Mouse (Mus musculus): Measurements from ENCODE around the gene Gemin5. TPM values are rescaled to one million over a fixed set of nuclear protein-coding genes. Genes with fewer than 3 reads are reported as not detected.

The Gemin5 gene
- polyA plus RNA-seq, 1 experiment, result 18.7 TPM

DNA sequence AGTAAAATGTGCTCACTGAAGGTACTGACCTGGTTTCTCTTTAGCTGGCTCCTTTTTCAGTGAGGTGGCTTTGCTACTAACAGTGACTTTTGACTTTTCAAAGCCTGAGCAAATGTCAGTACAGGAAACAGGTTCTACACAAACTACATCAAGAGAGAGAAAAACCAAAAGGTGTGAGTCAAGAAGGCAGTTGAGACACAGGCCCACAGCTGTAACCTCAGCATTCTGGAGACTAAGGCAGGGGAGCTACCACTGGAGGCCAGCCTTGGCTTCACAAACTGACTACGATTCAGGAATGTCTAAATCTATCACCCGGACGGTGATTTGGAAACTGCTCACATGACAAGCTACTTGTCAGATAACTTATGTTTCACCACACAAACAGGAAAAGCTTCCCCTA lies 28.9 kb downstream of the Gemin5 start:
- TF ChIP-seq REST (IDR thresholded peaks at IDR 0.05; ENCODE audit: insufficient read depth, insufficient read length) (no peak), E2F4 (IDR thresholded peaks at IDR 0.05; ENCODE audit: insufficient read depth) (no peak), POLR2AphosphoS2 (IDR thresholded peaks at IDR 0.05; ENCODE audit: insufficient read length, low read depth) (no peak), USF1 (IDR thresholded peaks at IDR 0.05; ENCODE audit: low read depth) (no peak), SRF (IDR thresholded peaks at IDR 0.05; ENCODE audit: control insufficient read depth, insufficient read length, low read depth) (no peak), CEBPB (IDR thresholded peaks at IDR 0.05; ENCODE audit: insufficient read depth, poor library complexity, severe bottlenecking) (no peak), TCF12 (IDR thresholded peaks at IDR 0.05; ENCODE audit: insufficient read depth, poor library complexity, severe bottlenecking) (no peak), POLR2A (IDR thresholded peaks at IDR 0.05; ENCODE audit: insufficient read length, low read depth) (no peak), MYOD1 (IDR thresholded peaks at IDR 0.05; ENCODE audit: control insufficient read depth in 1 of 3, insufficient read length in 2 of 3, low read depth in 2 of 3) (no peak), MAX (IDR thresholded peaks at IDR 0.05; ENCODE audit: low read depth) (no peak), MYOG (IDR thresholded peaks at IDR 0.05; ENCODE audit: control insufficient read depth in 1 of 3, insufficient read depth in 1 of 3, insufficient read length in 2 of 3, low read depth in 2 of 3) (no peak), TCF3 (IDR thresholded peaks at IDR 0.05; ENCODE audit: insufficient read length, low read depth) (no peak)
- H3K27me3 ChIP-seq (ENCODE audit: control insufficient read depth, insufficient read depth, insufficient read length), result no peaks in the 10 kb centered on the region
- H3K79me2 ChIP-seq (ENCODE audit: control insufficient read depth, insufficient read depth), result no peaks in the 10 kb centered on the region
- H3ac ChIP-seq (ENCODE audit: control insufficient read depth, insufficient read length), result no peak overlapping the region
- no peak overlapping the region for H3K4me3 ChIP-seq
- H3K36me3 ChIP-seq (ENCODE audit: control insufficient read depth, insufficient read depth), result peaks cover 47% of the 10 kb centered on the region
- no peak overlapping the region for H3K4me2 ChIP-seq (ENCODE audit: low read depth)

- H3K27me3 ChIP-seq (ENCODE audit: control insufficient read depth, insufficient read depth, insufficient read length), result no peaks in the 10 kb centered on the region
- no peak overlapping the region for H3K4me2 ChIP-seq (ENCODE audit: low read depth)
- peaks cover 47% of the 10 kb centered on the region for H3K36me3 ChIP-seq (ENCODE audit: control insufficient read depth, insufficient read depth)
- no peak overlapping the region for H3K4me3 ChIP-seq
- H3ac ChIP-seq (ENCODE audit: control insufficient read depth, insufficient read length), result no peak overlapping the region
- TF ChIP-seq REST (IDR thresholded peaks at IDR 0.05; ENCODE audit: insufficient read depth, insufficient read length), result no peak
- TF ChIP-seq MAX (IDR thresholded peaks at IDR 0.05; ENCODE audit: low read depth), result no peak
- no peak for TF ChIP-seq SRF (IDR thresholded peaks at IDR 0.05; ENCODE audit: control insufficient read depth, insufficient read length, low read depth)
- TF ChIP-seq USF1 (IDR thresholded peaks at IDR 0.05; ENCODE audit: low read depth), result no peak
- TF ChIP-seq MYOG (IDR thresholded peaks at IDR 0.05; ENCODE audit: control insufficient read depth in 1 of 3, insufficient read depth in 1 of 3, insufficient read length in 2 of 3, low read depth in 2 of 3), result no peak
- no peak for TF ChIP-seq TCF3 (IDR thresholded peaks at IDR 0.05; ENCODE audit: insufficient read length, low read depth)
- no peak for TF ChIP-seq TCF12 (IDR thresholded peaks at IDR 0.05; ENCODE audit: insufficient read depth, poor library complexity, severe bottlenecking)
- TF ChIP-seq CEBPB (IDR thresholded peaks at IDR 0.05; ENCODE audit: insufficient read depth, poor library complexity, severe bottlenecking), result no peak
- no peak for TF ChIP-seq POLR2A (IDR thresholded peaks at IDR 0.05; ENCODE audit: insufficient read length, low read depth)
- TF ChIP-seq POLR2AphosphoS2 (IDR thresholded peaks at IDR 0.05; ENCODE audit: insufficient read length, low read depth), result no peak
- no peak for TF ChIP-seq MYOD1 (IDR thresholded peaks at IDR 0.05; ENCODE audit: control insufficient read depth in 1 of 3, insufficient read length in 2 of 3, low read depth in 2 of 3)
- no peak for TF ChIP-seq E2F4 (IDR thresholded peaks at IDR 0.05; ENCODE audit: insufficient read depth)
- no peaks in the 10 kb centered on the region for H3K79me2 ChIP-seq (ENCODE audit: control insufficient read depth, insufficient read depth)
Observed at GRCm38 (mm10) chr11:58138821-58139220, 29.5 kb downstream of the Gemin5 start.

- no peak overlapping the region for H3ac ChIP-seq (ENCODE audit: control insufficient read depth, insufficient read length)
- TF ChIP-seq POLR2AphosphoS2 (IDR thresholded peaks at IDR 0.05; ENCODE audit: insufficient read length, low read depth) (no peak), MYOD1 (IDR thresholded peaks at IDR 0.05; ENCODE audit: control insufficient read depth in 1 of 3, insufficient read length in 2 of 3, low read depth in 2 of 3) (no peak), TCF12 (IDR thresholded peaks at IDR 0.05; ENCODE audit: insufficient read depth, poor library complexity, severe bottlenecking) (no peak), POLR2A (IDR thresholded peaks at IDR 0.05; ENCODE audit: insufficient read length, low read depth) (no peak), MAX (IDR thresholded peaks at IDR 0.05; ENCODE audit: low read depth) (no peak), CEBPB (IDR thresholded peaks at IDR 0.05; ENCODE audit: insufficient read depth, poor library complexity, severe bottlenecking) (no peak), TCF3 (IDR thresholded peaks at IDR 0.05; ENCODE audit: insufficient read length, low read depth) (no peak), REST (IDR thresholded peaks at IDR 0.05; ENCODE audit: insufficient read depth, insufficient read length) (no peak), MYOG (IDR thresholded peaks at IDR 0.05; ENCODE audit: control insufficient read depth in 1 of 3, insufficient read depth in 1 of 3, insufficient read length in 2 of 3, low read depth in 2 of 3) (no peak), SRF (IDR thresholded peaks at IDR 0.05; ENCODE audit: control insufficient read depth, insufficient read length, low read depth) (no peak), E2F4 (IDR thresholded peaks at IDR 0.05; ENCODE audit: insufficient read depth) (no peak), USF1 (IDR thresholded peaks at IDR 0.05; ENCODE audit: low read depth) (no peak)
Observed at GRCm38 (mm10) chr11:58136677-58137076, 31.7 kb downstream of the Gemin5 start.

GRCm38 (mm10) chr11:58135296-58135695 lies 33.0 kb downstream of the Gemin5 start:
- H3K36me3 ChIP-seq (ENCODE audit: control insufficient read depth, insufficient read depth), result peaks cover 50% of the 10 kb centered on the region
- H3K4me2 ChIP-seq (ENCODE audit: low read depth), result no peak overlapping the region
- H3K27me3 ChIP-seq (ENCODE audit: control insufficient read depth, insufficient read depth, insufficient read length), result no peaks in the 10 kb centered on the region
- no peaks in the 10 kb centered on the region for H3K79me2 ChIP-seq (ENCODE audit: control insufficient read depth, insufficient read depth)
- no peak overlapping the region for H3ac ChIP-seq (ENCODE audit: control insufficient read depth, insufficient read length)
- H3K4me3 ChIP-seq, result no peak overlapping the region
- TF ChIP-seq TCF12 (IDR thresholded peaks at IDR 0.05; ENCODE audit: insufficient read depth, poor library complexity, severe bottlenecking) (no peak), MAX (IDR thresholded peaks at IDR 0.05; ENCODE audit: low read depth) (no peak), USF1 (IDR thresholded peaks at IDR 0.05; ENCODE audit: low read depth) (no peak), POLR2A (IDR thresholded peaks at IDR 0.05; ENCODE audit: insufficient read length, low read depth) (no peak), E2F4 (IDR thresholded peaks at IDR 0.05; ENCODE audit: insufficient read depth) (no peak), SRF (IDR thresholded peaks at IDR 0.05; ENCODE audit: control insufficient read depth, insufficient read length, low read depth) (no peak), REST (IDR thresholded peaks at IDR 0.05; ENCODE audit: insufficient read depth, insufficient read length) (no peak), MYOG (IDR thresholded peaks at IDR 0.05; ENCODE audit: control insufficient read depth in 1 of 3, insufficient read depth in 1 of 3, insufficient read length in 2 of 3, low read depth in 2 of 3) (no peak), POLR2AphosphoS2 (IDR thresholded peaks at IDR 0.05; ENCODE audit: insufficient read length, low read depth) (no peak), TCF3 (IDR thresholded peaks at IDR 0.05; ENCODE audit: insufficient read length, low read depth) (no peak), MYOD1 (IDR thresholded peaks at IDR 0.05; ENCODE audit: control insufficient read depth in 1 of 3, insufficient read length in 2 of 3, low read depth in 2 of 3) (no peak), CEBPB (IDR thresholded peaks at IDR 0.05; ENCODE audit: insufficient read depth, poor library complexity, severe bottlenecking) (no peak)

More at GRCm38 (mm10) chr11:58136677-58137076, 31.7 kb downstream of the Gemin5 start:
- Histone ChIP-seq H3K4me2 (ENCODE audit: low read depth) (no peak overlapping the region), H3K36me3 (ENCODE audit: control insufficient read depth, insufficient read depth) (peaks cover 54% of the 10 kb centered on the region), H3K4me3 (no peak overlapping the region), H3K79me2 (ENCODE audit: control insufficient read depth, insufficient read depth) (no peaks in the 10 kb centered on the region), H3K27me3 (ENCODE audit: control insufficient read depth, insufficient read depth, insufficient read length) (no peaks in the 10 kb centered on the region)
